Mouse (Mus musculus): ENCODE data around the gene Tnfrsf25. TPM values are rescaled to one million over a fixed set of nuclear protein-coding genes. Genes with fewer than 3 reads are reported as not detected.

The Tnfrsf25 gene
- polyA plus RNA-seq, 1 experiment from 2014 or later = 0.66 TPM

DNA sequence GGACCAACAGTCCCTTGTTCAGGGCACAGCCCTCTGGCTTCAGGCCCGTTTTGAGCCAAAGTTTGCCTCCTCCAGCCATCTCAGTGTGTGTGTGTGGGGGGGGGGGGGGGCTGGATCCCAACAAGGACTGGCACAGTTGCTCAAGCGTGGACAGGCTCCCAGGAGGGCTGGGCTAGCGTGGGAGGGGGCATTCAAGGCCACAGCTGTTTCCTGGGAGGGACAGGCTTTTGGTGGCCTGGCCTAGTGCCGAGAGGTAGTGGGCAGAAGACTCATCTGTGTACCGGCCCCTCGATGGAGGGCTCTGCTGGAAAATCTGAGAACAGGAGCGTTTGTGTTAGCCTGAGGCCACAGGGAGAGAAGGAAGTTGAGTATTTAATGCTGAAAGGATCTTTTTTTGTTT is 35.8 kb upstream of the Tnfrsf25 start:
- no peaks in the 10 kb centered on the region for H3K27me3 ChIP-seq
- no peak overlapping the region for H3K4me2 ChIP-seq
- no peak overlapping the region for H3K9ac ChIP-seq
- no peak overlapping the region for H3K27ac ChIP-seq
- H3K9me3 ChIP-seq = no peaks in the 10 kb centered on the region
- ATAC-seq (ENCODE audit: low FRiP score) = no peak
- WGBS = 76% methylated on average over 7 of the region's 7 CpGs
- no peak overlapping the region for H3K4me3 ChIP-seq (replicated peaks)
- no peaks in the 10 kb centered on the region for H3K4me1 ChIP-seq
- H3K36me3 ChIP-seq (replicated peaks) = no peaks in the 10 kb centered on the region

DNA sequence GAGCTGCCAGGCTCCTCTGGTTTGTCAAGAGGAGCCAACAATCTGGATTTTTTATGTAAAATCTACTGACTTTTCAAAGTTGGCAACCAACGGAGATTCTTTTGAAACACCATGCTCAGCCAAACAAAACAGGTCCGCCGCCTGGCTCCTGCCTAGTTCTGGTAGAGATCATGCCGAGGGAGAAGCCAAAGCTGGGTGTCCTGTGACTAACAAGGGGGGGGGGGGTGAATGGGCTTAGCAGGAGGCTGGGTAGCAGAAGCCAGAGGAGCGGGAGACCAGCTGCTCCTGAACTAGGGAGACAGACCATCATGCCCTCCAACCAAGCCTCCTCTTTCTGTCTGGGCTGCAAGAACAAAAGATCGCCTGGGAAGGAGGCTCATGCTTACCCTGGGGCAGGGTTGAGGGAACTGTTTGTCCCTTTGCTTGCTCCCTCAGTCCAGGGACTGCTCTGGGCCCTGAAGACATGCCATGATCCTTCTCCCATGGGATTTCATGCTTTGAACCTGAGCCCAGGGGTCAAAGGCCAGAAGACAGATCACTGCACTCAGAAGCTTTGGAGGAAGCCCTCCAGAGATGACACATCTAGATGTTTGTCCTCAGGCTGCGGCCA is 32.0 kb upstream of the Tnfrsf25 start:
- Histone ChIP-seq H3K9ac (no peak overlapping the region), H3K9me3 (no peaks in the 10 kb centered on the region), H3K36me3 (replicated peaks) (no peaks in the 10 kb centered on the region), H3K27ac (no peak overlapping the region), H3K4me3 (replicated peaks) (no peak overlapping the region), H3K27me3 (peaks cover 3% of the 10 kb centered on the region; the same call in 1 of the 2 replicates), H3K4me1 (peaks cover 24% of the 10 kb centered on the region), H3K4me2 (no peak overlapping the region)
- no peak for ATAC-seq (ENCODE audit: low FRiP score)
- WGBS = 74% methylated on average over 7 of the region's 7 CpGs

DNA sequence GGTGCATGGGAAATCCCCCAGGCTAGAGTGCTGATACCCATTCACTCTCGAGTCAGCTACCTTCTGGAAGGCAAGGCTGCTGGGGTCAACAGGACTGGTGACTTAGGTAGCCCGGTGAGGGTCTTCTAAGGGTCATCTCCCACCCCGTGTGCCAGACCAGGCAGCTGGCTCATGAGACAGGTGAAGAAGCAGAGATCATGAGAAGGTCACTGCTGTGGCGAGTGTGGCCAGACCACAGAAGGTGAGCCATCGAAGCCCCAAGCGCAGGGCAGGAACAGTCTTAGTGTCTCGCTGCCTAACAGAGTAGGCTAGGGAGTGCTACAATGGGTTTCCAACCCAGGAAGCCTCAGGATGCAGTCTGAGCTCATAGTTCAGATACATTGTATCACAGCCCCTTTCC is 31.1 kb upstream of the Tnfrsf25 start:
- ATAC-seq (ENCODE audit: low FRiP score) = no peak
- H3K4me3 ChIP-seq (replicated peaks) = no peak overlapping the region
- no peaks in the 10 kb centered on the region for H3K36me3 ChIP-seq (replicated peaks)
- no peak overlapping the region for H3K4me2 ChIP-seq
- no peak overlapping the region for H3K27ac ChIP-seq
- peaks cover 3% of the 10 kb centered on the region for H3K27me3 ChIP-seq
- H3K9ac ChIP-seq = no peak overlapping the region
- WGBS = 90% methylated on average over 7 of the region's 7 CpGs
- H3K9me3 ChIP-seq = no peaks in the 10 kb centered on the region
- peaks cover 27% of the 10 kb centered on the region for H3K4me1 ChIP-seq

DNA sequence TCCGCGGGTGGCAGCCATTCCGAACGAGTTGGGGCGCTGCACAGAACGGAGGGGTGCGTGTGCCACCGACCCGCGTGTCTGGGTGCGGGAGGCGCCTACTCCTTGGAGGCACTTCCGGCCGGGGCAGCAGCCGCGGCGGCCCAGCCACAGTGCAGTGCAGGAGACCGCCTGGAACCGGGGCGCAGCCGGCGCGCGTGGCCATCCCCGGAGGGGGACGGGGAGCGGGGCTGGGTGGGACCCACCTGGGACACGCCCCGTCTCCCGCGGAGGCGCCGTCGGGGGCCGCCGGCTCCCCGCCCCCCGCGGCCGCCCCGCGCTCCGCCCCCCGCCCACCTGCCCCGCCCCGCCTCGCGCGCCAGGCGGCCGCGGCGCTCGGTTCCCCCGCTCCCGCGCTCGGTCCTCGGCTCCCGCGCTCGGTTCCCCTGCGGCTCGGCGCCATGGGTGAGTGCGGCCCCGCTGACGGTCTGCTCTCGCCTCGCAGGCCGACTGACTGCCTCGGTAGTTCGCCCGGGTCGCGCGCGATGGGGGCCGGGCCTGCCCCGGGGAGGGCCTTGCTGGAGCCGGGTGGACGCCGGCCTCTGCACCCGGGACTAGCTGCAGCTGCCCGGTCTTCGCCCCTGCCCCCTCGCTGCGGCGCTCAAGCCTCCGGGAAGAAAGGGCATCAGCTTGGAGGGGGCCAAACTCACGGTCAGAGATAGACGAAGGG is 29.1 kb upstream of the Tnfrsf25 start:
- no peaks in the 10 kb centered on the region for H3K36me3 ChIP-seq (replicated peaks)
- H3K4me1 ChIP-seq = peaks cover 27% of the 10 kb centered on the region
- no peaks in the 10 kb centered on the region for H3K9me3 ChIP-seq
- H3K4me2 ChIP-seq = peak overlapping the region; percentile 88
- H3K4me3 ChIP-seq (replicated peaks) = peak overlapping the region; percentile 73
- ATAC-seq (ENCODE audit: low FRiP score) = peak; percentile 81
- peaks cover 3% of the 10 kb centered on the region for H3K27me3 ChIP-seq
- peak overlapping the region; percentile 80 for H3K9ac ChIP-seq
- peak overlapping the region; percentile 46; the same call in 1 of the 2 replicates for H3K27ac ChIP-seq
- under 1% methylated on average over 64 of the region's 92 CpGs for WGBS

DNA sequence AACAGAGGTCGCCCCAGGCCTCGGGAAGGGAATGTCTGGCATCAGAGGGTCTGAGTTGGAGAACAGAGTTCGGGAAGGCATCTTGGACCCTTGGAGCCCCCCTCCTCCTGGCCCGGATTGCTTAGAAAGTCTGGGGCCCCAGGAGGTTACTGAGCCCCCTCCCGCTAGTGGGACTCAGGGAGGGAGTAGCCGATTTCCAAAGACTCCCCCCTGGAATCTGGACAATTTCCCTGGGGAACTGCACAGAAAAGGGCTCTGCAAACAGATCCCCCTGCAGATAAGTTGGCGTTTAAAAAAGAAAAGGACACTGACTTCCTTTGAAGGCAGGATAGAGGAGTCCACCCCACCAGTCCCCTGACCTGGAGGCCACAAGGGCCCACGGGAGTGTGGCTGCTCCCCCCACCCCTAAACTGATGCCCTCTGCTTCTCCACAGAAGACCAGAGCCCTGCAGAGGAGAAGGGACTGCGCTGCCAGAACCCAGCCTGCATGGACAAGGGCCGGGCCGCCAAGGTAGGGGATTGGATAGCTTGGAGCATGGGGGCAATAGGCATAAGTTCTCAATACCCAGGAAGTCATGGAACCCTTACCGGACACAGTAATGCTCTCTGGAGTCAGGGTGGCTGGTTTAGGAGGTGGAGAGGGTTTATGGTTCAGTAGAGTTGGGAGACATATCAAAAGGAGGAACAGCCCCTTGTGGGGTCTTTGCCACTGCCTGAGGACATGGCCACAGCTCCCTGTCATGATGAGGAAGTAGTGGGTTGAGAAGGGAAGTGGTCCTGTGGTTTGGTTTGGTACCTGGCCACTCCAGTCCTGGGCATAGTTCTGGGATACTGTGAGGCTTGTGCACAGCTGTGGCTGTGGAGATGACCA is 28.3 kb upstream of the Tnfrsf25 start:
- Histone ChIP-seq H3K36me3 (replicated peaks) (no peaks in the 10 kb centered on the region), H3K9me3 (no peaks in the 10 kb centered on the region), H3K4me3 (replicated peaks) (peak overlapping the region; percentile 73), H3K9ac (peak overlapping the region; percentile 80), H3K27me3 (peaks cover 3% of the 10 kb centered on the region), H3K27ac (no peak overlapping the region; the same call in 1 of the 2 replicates), H3K4me1 (peaks cover 28% of the 10 kb centered on the region), H3K4me2 (peak overlapping the region; percentile 88)
- WGBS = 3% methylated on average over 12 of the region's 12 CpGs
- ATAC-seq (ENCODE audit: low FRiP score) = peak; percentile 37; the same call in 1 of the 2 replicates

DNA sequence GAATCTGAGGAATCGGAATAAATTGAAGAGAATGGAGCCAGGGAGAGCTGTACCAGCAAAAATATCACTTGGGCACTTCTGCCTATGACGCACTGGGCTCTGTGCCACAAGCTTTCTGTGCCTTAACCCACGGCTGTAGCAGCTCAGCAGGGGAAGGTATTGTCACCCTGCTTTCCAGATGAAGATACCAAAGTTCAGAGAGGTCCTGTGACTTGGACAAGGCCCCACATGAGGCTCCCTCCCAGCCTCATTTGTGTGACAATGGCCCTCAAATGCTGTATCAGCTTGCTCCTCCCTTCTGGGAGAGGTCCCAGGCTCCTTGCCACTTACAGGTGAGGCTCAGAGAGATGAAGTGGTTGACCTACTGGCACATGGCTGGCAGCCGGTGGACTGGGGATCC is 27.6 kb upstream of the Tnfrsf25 start:
- no peaks in the 10 kb centered on the region for H3K9me3 ChIP-seq
- no peak for ATAC-seq (ENCODE audit: low FRiP score)
- H3K27me3 ChIP-seq = peaks cover 3% of the 10 kb centered on the region
- H3K9ac ChIP-seq = peak overlapping the region; percentile 80; the same call in 1 of the 2 replicates
- peak overlapping the region; percentile 88 for H3K4me2 ChIP-seq
- H3K36me3 ChIP-seq (replicated peaks) = no peaks in the 10 kb centered on the region
- H3K4me1 ChIP-seq = peaks cover 34% of the 10 kb centered on the region
- H3K4me3 ChIP-seq (replicated peaks) = peak overlapping the region; percentile 73; the same call in 1 of the 2 replicates
- no peak overlapping the region for H3K27ac ChIP-seq
- 31% methylated on average over 4 of the region's 4 CpGs for WGBS

DNA sequence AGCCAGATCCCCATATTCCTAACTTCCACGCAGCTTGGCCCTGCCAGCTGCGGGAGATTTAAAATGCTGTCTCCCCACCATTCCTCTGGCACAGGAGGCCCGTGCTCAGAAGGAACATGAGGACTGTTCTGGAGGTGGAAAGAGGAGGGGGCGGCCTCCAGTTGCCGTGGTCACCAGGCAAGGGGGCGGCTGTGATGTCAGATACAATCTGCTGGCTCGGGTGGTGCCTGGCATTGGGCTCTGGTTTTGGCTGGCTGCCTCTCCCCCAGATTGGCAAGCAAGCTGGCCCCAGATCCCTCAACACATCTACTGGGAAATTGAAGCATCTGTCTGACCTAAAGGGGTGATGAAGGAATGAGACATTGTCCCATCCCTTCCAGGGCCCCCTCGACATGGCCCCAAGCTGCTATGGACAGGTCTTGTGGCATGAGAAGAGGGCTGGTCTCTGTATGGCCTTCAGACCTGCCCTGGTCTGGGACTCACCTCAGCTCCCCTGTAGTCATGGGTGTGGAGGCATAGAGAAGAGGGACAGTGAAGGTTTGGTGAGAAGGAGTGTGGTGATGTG is 27.1 kb upstream of the Tnfrsf25 start:
- WGBS = 43% methylated on average over 8 of the region's 8 CpGs
- Histone ChIP-seq H3K4me3 (replicated peaks) (no peak overlapping the region), H3K4me1 (peaks cover 37% of the 10 kb centered on the region), H3K36me3 (replicated peaks) (no peaks in the 10 kb centered on the region), H3K9me3 (no peaks in the 10 kb centered on the region), H3K4me2 (no peak overlapping the region), H3K9ac (peak overlapping the region; percentile 80; the same call in 1 of the 2 replicates), H3K27me3 (peaks cover 3% of the 10 kb centered on the region), H3K27ac (no peak overlapping the region)
- ATAC-seq (ENCODE audit: low FRiP score) = no peak

DNA sequence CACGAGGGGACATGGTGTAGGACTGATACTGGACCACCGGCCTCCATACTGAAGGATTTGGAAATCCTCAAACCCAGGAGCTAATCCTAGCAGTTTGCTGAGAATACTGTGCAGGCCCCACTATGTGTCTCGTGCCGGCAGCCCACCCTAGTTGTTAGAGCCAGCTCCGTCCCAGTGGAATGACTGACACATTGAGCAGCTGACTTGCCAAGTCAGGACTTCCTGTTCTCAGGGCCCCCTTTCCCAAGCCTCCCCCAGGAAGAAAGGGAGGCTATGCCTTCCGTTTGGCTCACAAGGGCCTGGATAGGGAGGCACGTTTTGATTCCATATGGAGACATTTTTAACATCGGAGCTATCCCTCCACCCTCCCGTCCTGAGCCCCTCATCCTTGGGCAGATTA is 25.5 kb upstream of the Tnfrsf25 start:
- no peak overlapping the region for H3K9ac ChIP-seq
- no peak overlapping the region for H3K4me3 ChIP-seq (replicated peaks)
- WGBS = 82% methylated on average over 9 of the region's 9 CpGs
- ATAC-seq (ENCODE audit: low FRiP score) = no peak
- H3K27ac ChIP-seq = no peak overlapping the region
- peaks cover 37% of the 10 kb centered on the region for H3K4me1 ChIP-seq
- no peak overlapping the region for H3K4me2 ChIP-seq
- no peaks in the 10 kb centered on the region for H3K36me3 ChIP-seq (replicated peaks)
- H3K27me3 ChIP-seq = peaks cover 3% of the 10 kb centered on the region
- no peaks in the 10 kb centered on the region for H3K9me3 ChIP-seq

DNA sequence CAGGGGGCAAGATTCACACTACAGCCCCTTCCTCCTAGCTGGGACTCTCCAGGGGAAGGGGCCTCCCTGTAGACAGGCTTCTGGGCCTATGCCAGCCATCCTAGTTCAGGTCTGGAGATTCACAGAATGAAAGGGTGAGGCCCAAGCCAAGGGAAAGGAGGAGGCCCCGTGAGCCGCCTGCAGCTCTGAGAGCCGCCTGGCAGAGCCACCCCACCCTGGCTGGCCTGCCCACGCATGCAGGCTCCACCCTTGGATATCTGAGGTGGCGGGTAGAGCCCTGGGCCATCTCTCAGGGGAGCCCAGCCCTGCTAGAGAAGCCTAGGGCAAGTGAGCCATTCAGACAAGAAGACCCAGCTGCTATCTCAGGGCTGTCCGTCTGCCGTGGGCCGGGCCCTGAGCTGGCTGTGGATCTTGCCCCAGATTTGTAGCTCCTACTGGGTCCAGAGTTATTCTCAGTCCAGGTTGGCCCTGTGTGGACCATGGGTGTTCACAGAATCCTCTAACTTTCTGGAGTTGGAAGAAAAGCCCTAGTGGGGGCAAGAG is 22.9 kb upstream of the Tnfrsf25 start:
- 73% methylated on average over 8 of the region's 8 CpGs for WGBS
- H3K27me3 ChIP-seq = peaks cover 16% of the 10 kb centered on the region
- H3K36me3 ChIP-seq (replicated peaks) = no peaks in the 10 kb centered on the region
- H3K4me2 ChIP-seq = no peak overlapping the region
- H3K9me3 ChIP-seq = no peaks in the 10 kb centered on the region
- H3K9ac ChIP-seq = peak overlapping the region; percentile 17; the same call in 1 of the 2 replicates
- H3K27ac ChIP-seq = peak overlapping the region; percentile 31; the same call in 1 of the 2 replicates
- H3K4me1 ChIP-seq = peaks cover 39% of the 10 kb centered on the region
- H3K4me3 ChIP-seq (replicated peaks) = no peak overlapping the region
- no peak for ATAC-seq (ENCODE audit: low FRiP score)

DNA sequence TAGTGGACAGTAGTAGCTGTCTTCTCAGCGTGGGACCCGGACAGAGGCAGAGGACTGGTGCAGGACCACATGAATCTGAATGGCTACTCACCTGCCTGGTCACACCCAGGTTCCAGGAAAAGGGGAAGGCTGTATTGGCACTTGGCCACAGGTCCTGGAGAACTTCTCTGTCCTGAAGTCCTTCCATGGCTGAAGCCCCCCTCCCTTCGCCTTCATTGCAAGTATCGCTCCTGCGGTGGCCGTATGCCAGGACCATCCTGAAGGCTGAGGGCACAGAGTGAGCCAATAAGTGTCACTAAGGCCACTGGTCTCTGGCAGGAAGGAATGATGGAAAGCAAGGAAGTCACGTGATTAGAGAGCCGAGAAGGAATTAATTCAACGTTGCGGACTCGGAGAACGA is 21.5 kb upstream of the Tnfrsf25 start:
- Histone ChIP-seq H3K4me2 (no peak overlapping the region), H3K36me3 (replicated peaks) (no peaks in the 10 kb centered on the region), H3K27me3 (peaks cover 16% of the 10 kb centered on the region), H3K4me3 (replicated peaks) (no peak overlapping the region), H3K9ac (no peak overlapping the region), H3K4me1 (peaks cover 33% of the 10 kb centered on the region), H3K9me3 (no peaks in the 10 kb centered on the region), H3K27ac (no peak overlapping the region)
- no peak for ATAC-seq (ENCODE audit: low FRiP score)
- 94% methylated on average over 12 of the region's 12 CpGs for WGBS

DNA sequence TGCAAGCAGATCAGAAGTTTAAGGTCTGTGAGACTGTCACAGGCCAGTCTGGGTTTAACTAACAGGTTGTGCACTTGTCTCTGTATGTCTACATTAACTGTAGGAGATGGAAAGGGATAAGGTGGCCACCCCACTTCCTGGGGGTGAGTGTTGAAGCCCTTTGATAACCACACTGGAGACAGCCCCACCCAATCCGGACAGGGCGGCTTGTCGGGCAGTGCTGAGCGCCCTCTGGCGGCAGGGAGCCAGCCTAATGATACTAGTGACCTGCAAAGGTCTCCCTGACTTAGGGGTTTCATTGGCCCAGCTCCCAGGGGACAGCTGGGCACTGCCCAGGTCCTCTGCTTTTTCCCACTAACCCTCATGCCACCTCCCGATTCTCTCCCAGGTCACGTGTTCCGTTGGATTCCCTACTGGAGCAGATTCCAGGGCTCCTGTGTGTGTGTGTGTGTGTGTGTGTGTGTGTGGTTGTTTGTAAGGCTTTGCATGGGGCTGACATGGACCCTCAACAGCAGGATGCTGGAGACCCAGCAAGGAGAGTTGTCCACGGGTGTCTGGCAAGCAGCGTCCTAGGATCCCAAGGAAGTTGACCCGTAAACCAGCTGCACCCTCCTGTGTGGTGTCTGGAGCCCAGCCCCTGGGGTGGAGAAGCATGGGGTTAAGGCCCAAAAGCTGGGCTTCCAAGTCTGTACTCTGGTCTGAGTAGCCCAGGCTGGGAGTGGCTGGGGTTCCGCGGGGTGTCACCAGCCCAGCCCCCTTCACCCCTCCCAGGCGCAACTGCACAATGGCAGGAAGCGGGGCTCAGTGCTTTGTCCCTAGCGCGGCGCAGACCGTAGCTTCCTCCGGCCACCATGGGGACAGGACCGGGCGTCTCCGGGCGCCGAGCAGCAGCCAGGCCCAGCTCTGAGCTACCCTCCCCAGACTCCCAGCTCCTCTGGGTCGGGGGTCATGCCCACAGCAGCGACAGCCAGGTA is 19.5 kb upstream of the Tnfrsf25 start:
- no peak overlapping the region for H3K4me3 ChIP-seq (replicated peaks)
- H3K27ac ChIP-seq = no peak overlapping the region
- no peak overlapping the region for H3K4me2 ChIP-seq
- 19% methylated on average over 27 of the region's 27 CpGs for WGBS
- peaks cover 16% of the 10 kb centered on the region for H3K27me3 ChIP-seq
- H3K36me3 ChIP-seq (replicated peaks) = no peaks in the 10 kb centered on the region
- no peaks in the 10 kb centered on the region for H3K9me3 ChIP-seq
- ATAC-seq (ENCODE audit: low FRiP score) = 0 out of 2 replicates have a peak, but pooled peaks have one; percentile 14
- no peak overlapping the region for H3K9ac ChIP-seq
- H3K4me1 ChIP-seq = peaks cover 33% of the 10 kb centered on the region
